8 mouse cellular contexts compared by ENCODE assay signal in the genomic region with DNA sequence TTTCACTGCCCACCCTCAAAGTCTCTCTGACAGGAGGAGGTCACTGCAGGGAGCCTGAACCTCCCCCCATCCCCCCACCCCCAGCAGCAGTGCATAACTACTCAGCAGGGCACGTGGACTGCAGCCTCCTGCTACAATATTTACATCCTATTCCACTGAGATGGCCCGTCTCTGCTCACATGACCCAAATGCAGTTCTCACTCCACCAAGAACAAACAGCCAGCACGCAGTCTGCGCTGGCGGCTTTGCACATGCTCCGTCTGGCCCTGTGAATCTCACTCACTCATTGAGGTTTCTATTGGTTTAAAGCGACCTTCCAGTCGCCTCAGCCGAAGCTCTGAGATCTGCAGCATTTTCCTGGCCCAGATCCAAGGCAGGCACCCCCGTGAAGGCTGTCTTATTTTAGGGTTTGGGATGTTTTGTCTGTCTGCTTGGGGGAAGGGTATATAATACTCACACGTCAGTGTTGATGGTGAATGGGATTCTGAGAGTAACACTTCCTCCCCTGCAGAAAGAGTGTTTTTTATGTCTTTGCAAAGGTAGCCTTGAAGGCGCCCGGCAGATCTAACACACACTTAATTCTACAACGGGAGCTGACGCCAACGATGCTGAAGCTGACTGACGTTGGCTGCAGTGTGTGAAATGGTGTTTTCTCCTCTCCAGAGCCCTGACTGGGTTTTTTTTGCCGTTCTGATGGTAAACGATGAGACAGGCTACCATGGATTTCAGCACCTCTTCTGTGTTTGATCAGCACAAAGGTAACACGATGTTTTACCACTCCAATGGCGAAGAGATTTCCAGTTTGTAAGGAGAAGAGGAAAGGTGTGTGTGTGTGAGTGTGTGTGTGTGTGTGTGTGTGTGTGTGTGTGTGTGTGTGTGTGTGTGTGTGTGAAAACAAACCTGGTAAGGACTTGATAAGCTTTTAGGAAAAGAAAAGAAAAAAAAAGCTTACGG. TPM values are rescaled to one million over a fixed set of nuclear protein-coding genes. Genes with fewer than 3 reads are reported as not detected.
DNase-seq lines count a peak whose midpoint lies in the region; ATAC-seq lines count a peak whose summit lies in the region.

A gene (plus strand): TSS at position 227 of the 954 bp plus-strand sequence.

- H3K4me3 ChIP-seq in forebrain, embryonic 13.5 days = peak within 1 kb of the TSS; percentile 24
- peak within 1 kb of the TSS; percentile 39 for H3K4me3 ChIP-seq in hindbrain, embryonic 15.5 days
- H3K4me3 ChIP-seq in lung, embryonic 16.5 days (ENCODE audit: low read length) = peak within 1 kb of the TSS; percentile 34

- 28% methylated on average over 22 of the region's 22 CpGs for WGBS in forebrain, embryonic 13.5 days
- 17% methylated on average over 22 of the region's 22 CpGs for WGBS in hindbrain, embryonic 15.5 days
- WGBS in lung, embryonic 16.5 days = 7% methylated on average over 22 of the region's 22 CpGs

- H3K4me1 ChIP-seq in forebrain, embryonic 13.5 days = peaks cover 18% of the 10 kb centered on the region
- peaks cover 16% of the 10 kb centered on the region for H3K4me1 ChIP-seq in hindbrain, embryonic 15.5 days (replicated peaks)
- peaks cover 13% of the 10 kb centered on the region for H3K4me1 ChIP-seq in lung, embryonic 16.5 days (replicated peaks; ENCODE audit: control insufficient read depth, insufficient read depth, low read length)

- DNase-seq in CD8-positive naive resting alpha-beta T cell, adult 2 months (ENCODE audit: low read depth in 2 of 2, low spot score in 2 of 2) = peak; percentile 60 to 69
- DNase-seq in brain, embryonic 18.5 days (ENCODE audit: low read depth, low spot score) = peak; percentile 50
- DNase-seq in layer of hippocampus, postnatal 14 days (ENCODE audit: low spot score in 2 of 2) = peak; percentile 63 to 65
- peak; percentile 74 for DNase-seq in retina, embryonic 14.5 days (ENCODE audit: low spot score)
- peak; percentile 44 for DNase-seq in urinary bladder, postnatal 14 days (ENCODE audit: low spot score)

- H3K4me2 ChIP-seq in forebrain, embryonic 13.5 days = peak within 1 kb of the TSS; percentile 55
- H3K4me2 ChIP-seq in hindbrain, embryonic 15.5 days = peak within 1 kb of the TSS; percentile 57
- H3K4me2 ChIP-seq in lung, embryonic 16.5 days (ENCODE audit: low read depth, low read length) = peak within 1 kb of the TSS; percentile 63

- no peaks in the 10 kb centered on the region for H3K36me3 ChIP-seq in forebrain, embryonic 13.5 days (ENCODE audit: poor library complexity, severe bottlenecking)
- H3K36me3 ChIP-seq in hindbrain, embryonic 15.5 days = no peaks in the 10 kb centered on the region
- H3K36me3 ChIP-seq in lung, embryonic 16.5 days (ENCODE audit: control insufficient read depth, insufficient read depth, low read length) = no peaks in the 10 kb centered on the region

- peak within 1 kb of the TSS; percentile 63 for H3K27ac ChIP-seq in forebrain, embryonic 13.5 days
- H3K27ac ChIP-seq in hindbrain, embryonic 15.5 days (replicated peaks) = peak within 1 kb of the TSS; percentile 85
- no peak within 1 kb of the TSS for H3K27ac ChIP-seq in lung, embryonic 16.5 days (ENCODE audit: low read length)

- peak; percentile 94 for ATAC-seq in forebrain, embryonic 13.5 days
- ATAC-seq in hindbrain, embryonic 15.5 days (ENCODE audit: low FRiP score, low read depth) = peak; percentile 93
- ATAC-seq in lung, embryonic 16.5 days (ENCODE audit: low read depth) = peak; percentile 96

- H3K9me3 ChIP-seq in forebrain, embryonic 13.5 days (replicated peaks) = no peaks in the 10 kb centered on the region
- no peaks in the 10 kb centered on the region for H3K9me3 ChIP-seq in hindbrain, embryonic 15.5 days
- H3K9me3 ChIP-seq in lung, embryonic 16.5 days (ENCODE audit: control insufficient read depth, low read length) = no peaks in the 10 kb centered on the region

- H3K9ac ChIP-seq in forebrain, embryonic 13.5 days = peak within 1 kb of the TSS; percentile 54
- peak within 1 kb of the TSS; percentile 49 for H3K9ac ChIP-seq in hindbrain, embryonic 15.5 days
- H3K9ac ChIP-seq in lung, embryonic 16.5 days (ENCODE audit: low read length) = peak within 1 kb of the TSS; percentile 27; the same call in 1 of the 2 replicates

- H3K27me3 ChIP-seq in forebrain, embryonic 13.5 days = no peaks in the 10 kb centered on the region
- no peaks in the 10 kb centered on the region for H3K27me3 ChIP-seq in hindbrain, embryonic 15.5 days
- H3K27me3 ChIP-seq in lung, embryonic 16.5 days (ENCODE audit: control insufficient read depth, insufficient read depth, low read depth, low read length) = no peaks in the 10 kb centered on the region

RNA-seq across cellular contexts. Expression of the gene that starts here (rescaled TPM):
- polyA plus RNA-seq in forebrain, embryonic 13.5 days (2015; fragmentation: Nextera tagmentation; extraction: Ambion mirVana) = 1.3 and 1.7 TPM in 2 replicates
- polyA plus RNA-seq in hindbrain, embryonic 15.5 days (2015; fragmentation: Nextera tagmentation; extraction: Ambion mirVana) = 10.1 and 10.3 TPM in 2 replicates
- total RNA-seq in layer of hippocampus, postnatal 14 days (2021) = 1 to 10 TPM; 5.7 to 7.0 TPM
- 0.08 TPM in 1 of 2 replicates, not detected in the other for polyA plus RNA-seq in lung, embryonic 16.5 days (2015; fragmentation: Nextera tagmentation; extraction: Ambion mirVana)

Comparison
In these comparisons a context has a peak if more than half of its experiments do, and no peak if none do; other contexts are left out.
1. Peak in ATAC-seq, H3K4me3 ChIP-seq, H3K9ac ChIP-seq and H3K4me2 ChIP-seq in lung, embryonic 16.5 days; RNA of the gene not detected or under 1 TPM.